Mouse (Mus musculus): ENCODE measurements around the gene Katnb1. TPM values are rescaled to one million over a fixed set of nuclear protein-coding genes. Genes with fewer than 3 reads are reported as not detected.

Katnb1 gene
- polyA plus RNA-seq, 1 experiment: 180 TPM

- peaks cover 9% of the 10 kb centered on the region for H3K36me3 ChIP-seq (ENCODE audit: control insufficient read depth, insufficient read depth, low read length)
- H3K27ac ChIP-seq (ENCODE audit: control insufficient read depth, insufficient read depth, low read depth, low read length): no peak overlapping the region
- no peak overlapping the region for H3K4me3 ChIP-seq (ENCODE audit: control insufficient read depth, low read depth, low read length)
- no peak for TF ChIP-seq POLR2A (IDR thresholded peaks at IDR 0.05; ENCODE audit: control insufficient read depth, low read depth, low read length)
- TF ChIP-seq CTCF (IDR thresholded peaks at IDR 0.05; ENCODE audit: control insufficient read depth, insufficient read depth, insufficient replicate concordance, low read depth, low read length): no peak
- no peaks in the 10 kb centered on the region for H3K27me3 ChIP-seq (ENCODE audit: control insufficient read depth, insufficient read depth, low read length)
- H3K4me1 ChIP-seq (ENCODE audit: control insufficient read depth, insufficient read depth, low read length): peaks cover 14% of the 10 kb centered on the region
Measured at GRCm38 (mm10) chr8:95084744-95085431, 3.9 kb downstream of the Katnb1 start.

DNA sequence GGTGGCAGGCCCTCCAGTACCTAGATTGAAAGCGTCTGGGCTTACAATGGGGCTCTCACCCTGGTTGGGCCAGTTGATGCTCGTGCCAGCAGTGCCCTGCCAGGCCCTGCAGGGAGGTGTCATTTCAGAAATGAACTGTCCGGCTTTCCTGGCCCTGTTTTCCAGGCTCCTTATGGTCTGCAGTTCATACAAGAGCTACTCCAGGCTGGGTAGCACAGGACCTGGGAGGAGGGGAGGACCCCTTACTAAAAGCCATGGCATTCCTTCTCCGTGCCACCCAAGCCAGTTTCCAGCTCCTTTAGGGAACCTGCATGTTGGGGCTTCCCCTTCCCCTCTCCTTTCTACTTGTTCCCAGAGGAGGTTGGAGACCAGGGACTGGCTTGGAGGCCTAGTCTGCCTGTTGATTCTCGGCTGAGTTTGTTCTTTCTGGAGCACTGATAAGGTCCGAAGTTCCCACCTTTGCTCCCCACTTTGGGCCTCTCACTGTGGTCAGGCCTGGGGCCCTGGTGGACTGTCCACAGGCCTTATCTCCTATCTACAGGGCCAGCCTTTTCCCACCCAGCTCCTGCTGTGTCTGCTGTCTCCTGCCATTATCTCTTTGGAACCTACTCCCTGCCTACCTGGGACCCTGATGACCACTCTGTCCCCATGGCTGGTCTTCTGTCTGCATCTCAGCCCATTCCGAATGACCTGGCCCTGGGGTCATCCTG, 4.6 kb downstream of the Katnb1 start:
- Histone ChIP-seq H3K4me3 (ENCODE audit: control insufficient read depth, low read depth, low read length) (no peak overlapping the region), H3K27me3 (ENCODE audit: control insufficient read depth, insufficient read depth, low read length) (no peaks in the 10 kb centered on the region), H3K4me1 (ENCODE audit: control insufficient read depth, insufficient read depth, low read length) (peaks cover 11% of the 10 kb centered on the region), H3K27ac (ENCODE audit: control insufficient read depth, insufficient read depth, low read depth, low read length) (no peak overlapping the region), H3K36me3 (ENCODE audit: control insufficient read depth, insufficient read depth, low read length) (peaks cover 9% of the 10 kb centered on the region)
- TF ChIP-seq POLR2A (IDR thresholded peaks at IDR 0.05; ENCODE audit: control insufficient read depth, low read depth, low read length) (no peak), CTCF (IDR thresholded peaks at IDR 0.05; ENCODE audit: control insufficient read depth, insufficient read depth, insufficient replicate concordance, low read depth, low read length) (no peak)

DNA sequence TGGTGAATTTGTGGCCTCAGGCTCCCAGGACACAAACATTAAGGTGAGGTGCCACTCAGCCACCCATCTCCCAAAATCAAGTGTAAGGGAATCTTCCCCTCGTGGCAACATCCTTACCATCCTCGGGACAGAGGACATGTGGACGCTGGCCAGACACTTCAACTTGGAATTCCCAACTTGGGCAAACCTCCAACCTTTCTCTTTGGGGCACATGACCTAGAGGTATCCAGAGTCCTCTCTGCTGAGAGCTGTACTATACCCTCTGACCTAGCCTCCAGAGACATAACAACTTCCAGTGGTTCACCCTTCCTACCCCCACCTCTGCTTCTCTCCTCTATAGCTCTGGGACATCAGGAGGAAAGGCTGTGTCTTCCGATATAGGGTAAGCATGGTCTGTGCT, 12.6 kb downstream of the Katnb1 start:
- Histone ChIP-seq H3K27me3 (ENCODE audit: control insufficient read depth, insufficient read depth, low read length) (no peaks in the 10 kb centered on the region), H3K4me3 (ENCODE audit: control insufficient read depth, low read depth, low read length) (no peak overlapping the region), H3K27ac (ENCODE audit: control insufficient read depth, insufficient read depth, low read depth, low read length) (no peak overlapping the region), H3K36me3 (ENCODE audit: control insufficient read depth, insufficient read depth, low read length) (peaks cover 4% of the 10 kb centered on the region), H3K4me1 (ENCODE audit: control insufficient read depth, insufficient read depth, low read length) (no peaks in the 10 kb centered on the region)
- TF ChIP-seq CTCF (IDR thresholded peaks at IDR 0.05; ENCODE audit: control insufficient read depth, insufficient read depth, insufficient replicate concordance, low read depth, low read length) (no peak), POLR2A (IDR thresholded peaks at IDR 0.05; ENCODE audit: control insufficient read depth, low read depth, low read length) (no peak)

DNA sequence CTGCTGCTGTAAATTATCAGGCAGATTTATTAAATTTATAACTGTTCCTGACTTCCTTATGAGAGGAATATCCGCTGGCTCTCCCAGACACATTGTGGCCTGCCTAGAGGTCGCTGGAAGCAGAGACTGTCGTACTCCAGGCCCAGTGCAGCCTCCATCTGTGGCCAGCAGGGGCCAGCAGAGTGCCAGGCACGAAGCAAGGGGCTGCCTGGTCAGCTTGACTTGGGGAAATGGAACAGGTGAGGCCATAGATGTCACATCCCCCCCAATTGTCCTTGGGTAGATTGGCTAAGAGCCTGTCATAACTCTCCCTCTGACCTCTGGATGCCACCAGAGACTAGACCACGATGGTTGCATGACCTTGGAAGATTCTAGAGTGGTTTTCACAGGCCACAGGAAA, 18.0 kb downstream of the Katnb1 start:
- TF ChIP-seq CTCF (IDR thresholded peaks at IDR 0.05; ENCODE audit: control insufficient read depth, insufficient read depth, insufficient replicate concordance, low read depth, low read length): peak; percentile 86; the same call in 1 of the 2 replicates
- no peak for TF ChIP-seq POLR2A (IDR thresholded peaks at IDR 0.05; ENCODE audit: control insufficient read depth, low read depth, low read length)
- Histone ChIP-seq H3K4me3 (ENCODE audit: control insufficient read depth, low read depth, low read length) (no peak overlapping the region), H3K27ac (ENCODE audit: control insufficient read depth, insufficient read depth, low read depth, low read length) (no peak overlapping the region), H3K36me3 (ENCODE audit: control insufficient read depth, insufficient read depth, low read length) (no peaks in the 10 kb centered on the region; the same call in 1 of the 2 replicates), H3K27me3 (ENCODE audit: control insufficient read depth, insufficient read depth, low read length) (no peaks in the 10 kb centered on the region), H3K4me1 (ENCODE audit: control insufficient read depth, insufficient read depth, low read length) (no peaks in the 10 kb centered on the region)

- H3K4me1 ChIP-seq (ENCODE audit: control insufficient read depth, insufficient read depth, low read length): no peaks in the 10 kb centered on the region
- no peaks in the 10 kb centered on the region; the same call in 1 of the 2 replicates for H3K36me3 ChIP-seq (ENCODE audit: control insufficient read depth, insufficient read depth, low read length)
- H3K27me3 ChIP-seq (ENCODE audit: control insufficient read depth, insufficient read depth, low read length): no peaks in the 10 kb centered on the region
- H3K4me3 ChIP-seq (ENCODE audit: control insufficient read depth, low read depth, low read length): no peak overlapping the region
- no peak overlapping the region for H3K27ac ChIP-seq (ENCODE audit: control insufficient read depth, insufficient read depth, low read depth, low read length)
- peak; percentile 25; the same call in 1 of the 2 replicates for TF ChIP-seq CTCF (IDR thresholded peaks at IDR 0.05; ENCODE audit: control insufficient read depth, insufficient read depth, insufficient replicate concordance, low read depth, low read length)
- no peak for TF ChIP-seq POLR2A (IDR thresholded peaks at IDR 0.05; ENCODE audit: control insufficient read depth, low read depth, low read length)
Measured at GRCm38 (mm10) chr8:95101972-95102371, 21.0 kb downstream of the Katnb1 start.

DNA sequence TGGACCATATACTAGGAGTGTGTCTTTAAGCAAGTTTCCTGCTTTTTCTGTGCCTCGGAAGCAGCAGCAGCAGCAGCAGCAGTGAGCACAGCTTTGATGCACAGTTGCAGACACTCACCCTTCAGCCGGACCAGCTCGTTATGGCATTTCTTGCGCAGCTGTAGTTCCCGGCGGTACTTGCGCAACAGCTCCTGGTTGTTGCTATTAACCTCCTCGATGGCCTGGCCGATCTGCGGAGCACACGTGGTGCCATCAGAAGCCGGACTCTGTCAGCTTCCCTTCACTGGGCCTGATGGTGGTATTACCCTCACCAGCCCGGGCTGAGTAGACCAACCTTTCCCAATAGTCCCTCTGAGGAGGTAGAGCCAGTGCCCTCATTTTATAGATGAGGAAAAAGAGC, 26.3 kb downstream of the Katnb1 start:
- no peaks in the 10 kb centered on the region for H3K36me3 ChIP-seq (ENCODE audit: control insufficient read depth, insufficient read depth, low read length)

GRCm38 (mm10) chr8:95112594-95112993, 31.6 kb downstream of the Katnb1 start:
- Histone ChIP-seq H3K4me1 (ENCODE audit: control insufficient read depth, insufficient read depth, low read length) (no peaks in the 10 kb centered on the region), H3K4me3 (ENCODE audit: control insufficient read depth, low read depth, low read length) (peak overlapping the region; percentile 75), H3K27me3 (ENCODE audit: control insufficient read depth, insufficient read depth, low read length) (no peaks in the 10 kb centered on the region), H3K36me3 (ENCODE audit: control insufficient read depth, insufficient read depth, low read length) (no peaks in the 10 kb centered on the region), H3K27ac (ENCODE audit: control insufficient read depth, insufficient read depth, low read depth, low read length) (no peak overlapping the region)
- TF ChIP-seq CTCF (IDR thresholded peaks at IDR 0.05; ENCODE audit: control insufficient read depth, insufficient read depth, insufficient replicate concordance, low read depth, low read length): no peak
- TF ChIP-seq POLR2A (IDR thresholded peaks at IDR 0.05; ENCODE audit: control insufficient read depth, low read depth, low read length): no peak

More for the DNA sequence above, 26.3 kb downstream of the Katnb1 start:
- TF ChIP-seq CTCF (IDR thresholded peaks at IDR 0.05; ENCODE audit: control insufficient read depth, insufficient read depth, insufficient replicate concordance, low read depth, low read length): no peak
- TF ChIP-seq POLR2A (IDR thresholded peaks at IDR 0.05; ENCODE audit: control insufficient read depth, low read depth, low read length): no peak
- H3K4me3 ChIP-seq (ENCODE audit: control insufficient read depth, low read depth, low read length): no peak overlapping the region
- H3K27ac ChIP-seq (ENCODE audit: control insufficient read depth, insufficient read depth, low read depth, low read length): no peak overlapping the region
- H3K27me3 ChIP-seq (ENCODE audit: control insufficient read depth, insufficient read depth, low read length): no peaks in the 10 kb centered on the region
- no peaks in the 10 kb centered on the region for H3K4me1 ChIP-seq (ENCODE audit: control insufficient read depth, insufficient read depth, low read length)

All from testis, adult 2 months (tissue).